Mouse (Mus musculus) mouse embryonic stem cell (cell line): ENCODE data around the gene Abcb8.

Experiments
- in situ Hi-C, 2 experiments: fragments of 300-500 bp; cut with MboI; formaldehyde crosslinking; loops; 1 replicate in 1 of 2; 3 replicates in 1 of 2; pipeline ENCODE4 v1.14.3; 2019 to 2020; ENCODE audit warnings: low sequenced_read_pairs in 2 of 2, low pct_unique_long_range_greater_than_20kb in 1 of 2, mixed read lengths in 1 of 2; ENCODE audit not compliant: unreplicated experiment in 1 of 2

Abcb8 gene

DNA sequence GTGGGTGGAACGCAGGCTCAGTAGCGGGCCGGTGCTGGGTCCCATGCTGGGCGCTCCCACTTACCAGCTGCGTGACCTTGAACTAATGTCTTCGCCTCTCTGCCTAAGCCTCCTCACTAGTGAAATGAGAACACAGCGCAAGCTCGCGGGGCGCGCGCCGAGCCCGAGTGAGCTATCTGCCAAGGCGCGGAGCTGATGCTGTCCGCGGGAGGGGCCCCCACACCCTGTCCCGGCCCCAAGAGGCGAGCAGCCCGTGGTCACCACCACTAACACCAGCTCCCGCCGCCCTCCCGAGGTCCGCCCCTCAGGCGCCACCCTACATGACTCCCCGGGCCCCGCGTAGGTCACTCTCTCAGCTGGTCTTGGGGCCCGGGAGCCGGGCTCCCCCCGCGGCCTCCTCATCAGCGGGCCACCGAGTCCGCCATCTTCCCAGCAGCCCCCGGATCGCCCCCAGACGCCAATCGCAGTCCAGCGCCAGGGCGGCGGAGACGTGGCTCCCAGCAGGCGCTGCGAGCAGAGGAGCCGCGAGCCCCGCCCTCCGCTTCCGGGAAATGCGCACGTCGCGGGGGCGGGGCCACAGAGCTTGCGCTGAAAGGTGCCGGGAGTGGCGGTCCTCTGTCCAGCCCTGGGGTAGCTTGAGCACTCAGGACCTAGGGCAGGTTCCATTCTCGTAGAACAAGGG is 51.4 kb downstream of the Abcb8 start, which contains the start of gene Fastk:
Gene Fastk, minus strand, starts transcription at position 542 of the 682 bp plus-strand sequence.
- in situ Hi-C loops: no loop called here

DNA sequence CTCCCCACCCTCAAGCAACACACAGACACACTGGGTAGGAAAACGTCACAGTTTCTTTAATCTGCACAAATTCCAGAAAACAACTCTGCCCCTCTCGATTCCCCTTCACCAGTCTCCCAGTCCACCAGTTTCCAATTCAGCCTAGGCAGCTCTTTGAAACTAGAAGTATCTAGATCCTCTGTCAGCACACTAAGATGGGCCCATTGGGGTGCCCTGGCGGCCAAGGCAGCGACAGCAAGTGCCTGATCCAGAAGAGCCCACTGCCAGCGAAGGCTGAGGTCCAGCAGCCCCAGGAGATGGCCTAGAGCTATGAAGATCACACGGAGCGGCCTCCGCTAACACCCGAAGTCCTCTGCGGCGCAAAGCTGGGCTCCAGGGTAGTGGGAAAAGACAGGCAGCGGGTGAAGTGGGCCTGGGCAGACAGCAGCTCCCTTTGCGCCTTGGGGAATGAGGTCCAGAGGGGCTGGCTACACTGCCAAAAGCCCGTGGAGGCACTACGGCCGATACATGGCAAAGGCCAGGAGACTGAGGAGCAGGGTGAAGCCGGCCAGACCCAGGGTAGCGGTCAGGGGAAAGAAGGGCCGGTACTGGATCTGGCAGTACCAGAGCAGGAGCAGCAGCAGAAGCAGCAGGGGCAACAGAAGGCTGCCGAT is 52.1 kb downstream of the Abcb8 start:
- in situ Hi-C loops: no loop called here

DNA sequence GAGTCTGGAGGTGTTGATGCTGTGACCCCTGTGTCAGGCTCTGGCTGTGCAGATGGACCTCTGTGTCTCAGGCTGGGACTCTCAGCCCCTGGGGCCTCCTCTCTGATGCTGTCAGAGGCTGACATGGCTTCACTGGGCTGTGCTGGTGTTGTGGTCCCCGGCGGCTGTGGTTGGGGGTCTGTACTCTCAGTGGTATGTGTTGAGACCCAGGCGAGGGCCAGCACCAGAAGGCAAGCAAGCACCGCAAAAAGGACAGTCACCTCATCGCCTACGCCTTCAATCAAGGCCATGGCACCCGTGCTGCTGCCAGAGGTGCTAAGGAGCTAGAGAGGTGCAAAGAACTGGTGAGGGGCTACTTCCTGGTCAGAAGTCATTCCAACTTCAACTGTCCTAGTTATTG is 53.2 kb downstream of the Abcb8 start:
- in situ Hi-C loops: no loop called here

DNA sequence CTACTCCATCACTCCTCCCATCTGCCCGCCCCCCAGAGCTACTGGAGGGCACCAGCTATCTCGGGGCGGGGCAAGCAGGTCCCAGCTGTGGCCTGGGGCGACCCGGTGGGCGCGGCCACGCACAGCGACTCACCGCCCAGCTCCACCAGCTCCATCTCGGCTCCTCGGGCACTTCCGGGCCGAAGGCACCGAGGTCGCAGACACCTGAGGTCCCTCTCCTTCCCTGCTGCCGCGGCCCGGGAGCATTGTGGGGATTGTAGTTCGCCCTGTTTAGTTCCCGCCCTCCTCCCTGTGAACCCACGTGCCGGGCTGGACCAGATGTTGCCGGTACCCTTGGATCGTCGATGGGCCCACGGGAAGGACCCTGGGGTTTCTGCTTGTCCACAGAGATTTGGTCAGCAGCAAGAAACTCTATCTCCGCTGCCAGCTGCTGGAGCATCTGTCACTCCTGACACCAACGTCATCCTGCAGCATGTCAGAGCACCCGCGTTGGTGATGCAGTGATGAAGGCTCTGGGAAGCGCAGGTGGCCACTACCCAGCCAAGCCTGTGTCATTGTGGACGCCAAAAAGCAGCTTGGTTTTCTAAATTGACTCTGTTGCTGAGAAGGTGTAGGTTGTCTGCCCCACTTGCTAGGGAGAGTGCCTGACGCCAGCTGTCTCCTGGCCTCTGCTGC is 54.3 kb downstream of the Abcb8 start, which contains the start of gene Tmub1:
Gene Tmub1, minus strand, starts transcription at position 231 of the 675 bp plus-strand sequence.
- in situ Hi-C loops: no loop called here

DNA sequence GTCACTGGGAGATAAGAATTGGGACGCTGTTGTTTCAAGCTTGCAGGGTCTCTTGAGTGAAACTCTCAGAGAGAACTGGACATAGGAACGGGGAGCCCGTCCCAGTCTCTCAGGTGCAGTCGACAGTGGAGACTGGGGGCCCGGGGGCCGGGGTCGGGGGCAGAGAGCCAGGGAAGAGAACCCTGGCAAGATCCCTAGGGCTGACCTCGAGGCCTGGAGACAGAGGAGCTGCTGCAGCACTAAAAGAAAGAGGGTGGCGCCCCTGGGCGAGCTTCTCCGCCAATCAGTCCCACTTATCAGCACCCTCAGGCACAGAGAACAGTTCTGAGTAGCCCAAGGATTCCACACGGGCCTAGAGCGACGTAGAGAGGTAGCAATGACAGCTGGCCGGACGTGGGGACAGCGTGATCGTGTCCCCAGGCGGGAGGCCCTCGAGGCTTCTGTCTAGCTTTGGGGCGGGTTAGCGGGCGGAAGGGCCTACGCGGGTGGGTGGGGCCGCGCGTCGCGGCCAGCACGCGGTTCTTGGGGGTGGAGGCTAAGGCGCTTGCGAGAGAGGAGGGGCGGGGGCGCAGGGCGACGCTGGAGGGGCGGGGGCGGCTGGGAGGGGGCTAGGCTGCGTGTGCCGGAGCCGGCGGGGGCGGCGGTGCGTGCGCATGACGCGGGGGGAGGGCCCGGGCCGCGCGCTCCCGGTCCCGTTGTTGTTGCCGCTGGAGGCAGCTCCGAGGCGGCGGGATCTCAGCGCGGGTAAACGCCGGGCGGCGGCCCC is 58.0 kb downstream of the Abcb8 start:
- in situ Hi-C loops: no loop called here

DNA sequence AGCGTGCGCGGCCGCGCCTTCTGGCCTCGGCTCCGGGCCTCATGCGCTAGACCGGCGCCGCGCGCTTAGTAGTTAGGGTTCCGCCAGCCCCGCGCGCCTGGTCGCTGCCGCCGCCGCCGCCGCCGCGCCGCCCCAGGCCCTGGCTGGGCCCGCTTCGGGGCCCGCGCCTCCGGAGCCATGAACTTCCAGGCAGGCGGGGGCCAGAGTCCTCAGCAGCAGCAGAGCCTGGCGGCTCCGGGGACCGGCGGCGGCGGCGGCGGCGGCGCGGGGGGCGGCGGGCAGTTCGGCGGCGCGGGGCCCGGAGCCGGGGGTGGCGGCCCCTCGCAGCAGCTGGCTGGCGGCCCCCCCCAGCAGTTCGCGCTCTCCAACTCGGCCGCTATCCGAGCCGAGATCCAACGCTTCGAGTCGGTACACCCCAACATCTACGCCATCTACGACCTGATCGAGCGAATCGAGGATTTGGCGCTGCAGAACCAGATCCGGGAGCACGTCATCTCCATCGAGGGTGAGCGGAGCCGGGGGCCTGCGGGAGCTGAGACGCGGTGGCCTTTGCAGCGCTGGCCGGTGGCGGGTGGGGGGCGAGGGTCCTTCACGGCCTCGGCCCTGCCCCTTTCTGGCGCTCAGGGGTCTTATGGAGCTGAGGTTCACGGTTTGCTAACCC is 58.7 kb downstream of the Abcb8 start, which contains the start of gene Agap3:
Gene Agap3, plus strand, starts transcription at position 148 of the 661 bp plus-strand sequence.
- in situ Hi-C loops: no loop called here

DNA sequence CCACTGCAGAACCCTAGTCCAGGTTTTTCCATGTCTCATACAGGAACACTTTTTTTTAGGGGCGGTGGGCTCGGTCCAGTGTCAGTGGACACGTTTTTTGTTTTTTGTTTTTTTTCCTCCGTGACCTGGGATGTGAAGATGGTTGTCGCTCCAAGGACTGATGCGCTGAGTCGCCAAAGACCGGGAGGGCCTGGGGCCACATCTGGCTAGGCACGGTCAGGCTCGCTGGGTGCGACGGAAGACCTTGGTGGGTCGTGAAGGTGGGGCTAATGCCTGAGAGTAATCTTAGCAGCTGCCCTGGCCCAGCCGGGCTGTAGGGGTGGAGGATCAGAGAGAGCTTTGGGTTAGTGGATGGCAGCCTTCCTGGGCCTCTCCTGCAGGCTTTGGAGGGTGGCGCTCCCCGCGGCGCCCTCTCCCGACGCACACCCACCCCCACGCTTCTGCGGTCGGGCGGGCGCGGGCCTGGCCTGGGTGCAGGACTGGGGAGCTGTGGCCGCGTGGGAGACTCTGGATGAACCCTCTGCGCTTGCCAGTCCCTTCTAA is 59.3 kb downstream of the Abcb8 start:
- in situ Hi-C loops: no loop called here

DNA sequence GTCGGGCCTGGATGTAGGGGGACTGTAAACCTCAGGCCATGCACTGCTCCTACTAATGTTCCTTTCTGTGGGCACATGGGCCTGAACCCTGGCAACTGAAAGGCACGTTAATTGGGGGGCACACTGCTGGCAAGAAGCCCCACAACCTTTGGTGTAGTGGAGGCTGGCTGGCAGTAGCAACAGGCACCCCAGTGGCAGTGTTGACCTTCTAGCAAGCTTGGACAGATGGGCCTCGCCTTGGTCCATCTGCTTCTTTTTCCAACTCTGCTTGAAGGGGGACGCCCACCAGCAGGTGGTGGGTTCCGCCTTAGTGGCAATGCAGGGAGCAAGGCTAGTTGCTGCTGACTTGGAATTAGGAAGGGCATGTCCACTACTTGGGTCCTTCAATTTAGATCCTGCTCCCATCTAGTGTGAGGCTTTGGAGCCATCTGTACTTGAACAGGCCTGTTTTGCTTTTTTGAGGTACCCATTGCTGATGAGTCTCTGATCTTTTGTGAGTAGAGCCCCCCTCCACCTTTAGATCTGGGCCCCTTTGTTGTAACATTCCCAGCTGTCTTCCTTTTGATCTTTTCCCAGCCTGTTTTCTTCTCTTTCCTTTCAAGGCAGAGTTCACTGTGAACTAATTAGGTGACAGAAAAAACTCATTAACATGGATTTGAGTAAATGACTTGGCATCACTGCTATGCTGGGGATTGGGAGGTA is 60.0 kb downstream of the Abcb8 start:
- in situ Hi-C loops: no loop called here

DNA sequence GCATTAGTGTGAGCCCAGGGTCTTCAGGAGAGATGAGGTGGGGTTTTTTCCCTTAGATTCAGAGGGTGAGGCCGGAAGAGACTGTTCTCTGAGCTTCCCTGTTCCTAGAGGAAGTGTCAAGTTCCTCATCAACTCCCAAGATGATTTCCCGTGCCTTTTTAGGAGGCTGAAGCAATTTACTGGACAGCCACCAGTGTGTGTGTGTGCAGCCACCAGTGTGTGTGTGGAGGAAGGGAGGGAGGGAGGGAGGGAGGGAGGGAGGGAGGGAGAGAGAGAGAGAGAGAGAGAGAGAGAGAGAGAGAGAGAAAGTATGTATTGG is 60.5 kb downstream of the Abcb8 start:
- in situ Hi-C loops: no loop called here

DNA sequence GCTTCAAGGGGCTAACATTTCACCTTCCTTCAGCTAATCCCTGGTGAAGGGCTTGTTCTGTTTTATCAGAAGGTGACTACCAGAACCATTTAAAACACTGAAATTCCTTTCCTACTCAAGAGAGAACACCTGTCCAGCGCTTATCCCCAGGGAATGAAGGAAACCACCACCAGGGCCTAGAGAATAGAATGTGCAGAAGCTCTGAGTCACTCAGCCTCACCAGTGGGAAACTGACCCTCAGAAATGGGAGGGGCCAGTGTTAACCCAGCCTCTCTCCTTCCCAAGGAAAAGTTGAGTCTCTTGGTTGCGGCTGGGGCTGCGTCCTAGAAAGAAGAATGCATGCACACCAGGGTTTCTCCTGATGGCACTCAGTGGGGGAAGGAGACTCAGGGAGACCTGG is 61.6 kb downstream of the Abcb8 start:
- in situ Hi-C loops: no loop called here

DNA sequence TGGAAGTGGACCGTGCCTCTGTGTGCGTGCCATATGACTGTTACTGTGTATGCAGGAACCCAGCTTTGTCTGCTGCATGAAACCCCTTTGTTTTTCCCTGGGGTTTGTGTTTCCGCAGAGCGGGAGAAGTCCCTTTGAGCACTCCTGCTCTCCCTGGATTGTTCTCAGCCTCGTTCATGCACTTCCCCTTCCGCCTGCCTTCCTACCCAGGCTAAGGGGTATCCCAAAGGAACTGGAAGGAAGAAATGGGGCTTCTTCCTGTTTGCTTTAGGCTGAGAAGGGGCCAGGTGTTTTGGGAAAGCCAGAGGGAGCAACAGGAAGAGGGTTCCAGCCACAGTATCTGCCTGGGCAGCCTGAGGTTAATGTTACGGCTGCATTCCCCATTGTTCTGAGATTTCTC is 62.1 kb downstream of the Abcb8 start:
- in situ Hi-C loops: no loop called here
